Mouse (Mus musculus) heart, postnatal 0 days (tissue): Measurements from ENCODE around the gene Tnc. TPM values are rescaled to one million over a fixed set of nuclear protein-coding genes. Genes with fewer than 3 reads are reported as not detected.

Source experiments
- ATAC-seq: fragments of 200-750 bp; cut with Nextera tagmentation; 2 replicates; pipeline ENCODE4 v1.8.0; 2017; ENCODE audit warnings: low read depth, moderate number of reproducible peaks, moderate library complexity; ENCODE audit not compliant: insufficient read depth
- DNase-seq: peaks from one replicate; pipeline ENCODE4 v3.0.0-alpha.2; 2016; ENCODE audit warnings: low spot score
- H3K27ac ChIP-seq: fragments of 300-500 bp; sonication (generic); 2 replicates; pipeline ENCODE4 v1.5.1; 2014; ENCODE audit warnings: low read depth, mild to moderate bottlenecking
- H3K27me3 ChIP-seq: fragments of 300-500 bp; sonication (generic); 2 replicates; pipeline ENCODE4 v1.6.1; 2014; ENCODE audit warnings: low read length, mixed read lengths; ENCODE audit not compliant: control insufficient read depth, insufficient read depth
- H3K36me3 ChIP-seq: fragments of 300-500 bp; sonication (generic); replicated peaks from 2 replicates; pipeline ENCODE4 v1.6.1; 2014; ENCODE audit warnings: low read length, mixed read lengths; ENCODE audit not compliant: control insufficient read depth, insufficient read depth
- H3K4me1 ChIP-seq: fragments of 300-500 bp; sonication (generic); 2 replicates; pipeline ENCODE4 v1.6.1; 2014; ENCODE audit warnings: antibody characterized with exemption; ENCODE audit not compliant: control insufficient read depth, insufficient read depth
- H3K4me2 ChIP-seq: fragments of 300-500 bp; sonication (generic); 2 replicates; pipeline ENCODE4 v1.6.1; 2014; ENCODE audit warnings: low read depth, mild to moderate bottlenecking, low read length, moderate library complexity
- H3K4me3 ChIP-seq: fragments of 300-500 bp; sonication (generic); 2 replicates; pipeline ENCODE4 v1.5.1; 2014; ENCODE audit warnings: low read depth, low read length
- H3K9ac ChIP-seq: fragments of 300-500 bp; sonication (generic); replicated peaks from 2 replicates; pipeline ENCODE4 v1.6.1; 2014; ENCODE audit warnings: low read depth, low read length, mixed read lengths
- H3K9me3 ChIP-seq: fragments of 300-500 bp; sonication (generic); replicated peaks from 2 replicates; pipeline ENCODE4 v1.6.1; 2016; ENCODE audit warnings: low read length; ENCODE audit not compliant: control insufficient read depth
- CTCF ChIP-seq: IDR thresholded peaks from 2 replicates; pipeline ENCODE4 v1.5.1; 2016; ENCODE audit warnings: antibody characterized with exemption, control low read depth, low read depth
- EP300 ChIP-seq: IDR thresholded peaks from 2 replicates; pipeline ENCODE4 v1.6.1; 2016; ENCODE audit warnings: antibody characterized with exemption, low read depth
- WGBS: fragments of 180-500 bp; shearing (Covaris S2); extraction: QIAGEN DNeasy Blood & Tissue Kit; methylation state at CpG from one replicate; pipeline ENCODE4 v1.1.7; 2014; 5-methylcytosine and 5-hydroxymethylcytosine counted together
- polyA plus RNA-seq: library from polyadenylated mRNA; unstranded; fragments of >200 nt; fragmentation: Nextera tagmentation; extraction: Ambion mirVana; gene quantifications from 2 replicates; pipeline ENCODE4 v1.2.1, GENCODE M21; 2015
- total RNA-seq: library from RNA; depleted of rRNA; stranded (reverse); fragments of >200 nt; gene quantifications from 2 replicates; pipeline ENCODE4 v1.2.3, GENCODE M21; 2014; ENCODE audit warnings: low replicate concordance

Gene Tnc
- total and polyA plus RNA-seq, 2 experiments from 2014 or later: 4.6 to 39.1 TPM

GRCm38 (mm10) chr4:64067394-64067793 lies 20.6 kb upstream of the Tnc start:
- DNase-seq (no peak), ATAC-seq (no peak)
- Histone ChIP-seq H3K4me1 (peaks cover 10% of the 10 kb centered on the region; the same call in 1 of the 2 replicates), H3K4me3 (no peak overlapping the region), H3K27ac (no peak overlapping the region), H3K36me3 (no peaks in the 10 kb centered on the region), H3K4me2 (no peak overlapping the region), H3K9me3 (no peaks in the 10 kb centered on the region), H3K9ac (no peak overlapping the region), H3K27me3 (no peaks in the 10 kb centered on the region)
- WGBS: 31% methylated on average over 7 of the region's 7 CpGs
- TF ChIP-seq EP300: no peak
- no peak for TF ChIP-seq CTCF

- Histone ChIP-seq H3K27ac (no peak overlapping the region), H3K4me2 (peak overlapping the region; percentile 59), H3K9me3 (no peaks in the 10 kb centered on the region), H3K4me1 (peaks cover 10% of the 10 kb centered on the region; the same call in 1 of the 2 replicates), H3K36me3 (no peaks in the 10 kb centered on the region), H3K4me3 (peak overlapping the region; percentile 30), H3K27me3 (no peaks in the 10 kb centered on the region), H3K9ac (no peak overlapping the region; the same call in 1 of the 2 replicates)
- WGBS: 6% methylated on average over 10 of the region's 10 CpGs
- ATAC-seq (peak; percentile 69), DNase-seq (no peak)
- no peak for TF ChIP-seq EP300
Observed at GRCm38 (mm10) chr4:64065266-64065665, 18.5 kb upstream of the Tnc start.

GRCm38 (mm10) chr4:64058856-64059231 lies 12.0 kb upstream of the Tnc start:
- Histone ChIP-seq H3K27ac (no peak overlapping the region), H3K9me3 (no peaks in the 10 kb centered on the region), H3K9ac (no peak overlapping the region), H3K36me3 (no peaks in the 10 kb centered on the region), H3K4me2 (no peak overlapping the region), H3K27me3 (no peaks in the 10 kb centered on the region), H3K4me3 (no peak overlapping the region), H3K4me1 (no peaks in the 10 kb centered on the region)
- DNase-seq (no peak), ATAC-seq (no peak)
- TF ChIP-seq EP300: no peak
- no peak for TF ChIP-seq CTCF
- 21% methylated on average over 6 of the region's 6 CpGs for WGBS

GRCm38 (mm10) chr4:64058048-64058855 lies 11.4 kb upstream of the Tnc start:
- Histone ChIP-seq H3K4me3 (no peak overlapping the region), H3K27ac (no peak overlapping the region), H3K4me1 (no peaks in the 10 kb centered on the region), H3K9ac (no peak overlapping the region), H3K4me2 (no peak overlapping the region), H3K9me3 (no peaks in the 10 kb centered on the region), H3K27me3 (no peaks in the 10 kb centered on the region), H3K36me3 (no peaks in the 10 kb centered on the region)
- DNase-seq (no peak), ATAC-seq (peak; percentile 49; the same call in 1 of the 2 replicates)
- TF ChIP-seq EP300 (no peak), CTCF (no peak)
- WGBS: 14% methylated on average over 12 of the region's 12 CpGs

- DNase-seq (no peak), ATAC-seq (no peak)
- no peaks in the 10 kb centered on the region for H3K9me3 ChIP-seq
- TF ChIP-seq EP300 (no peak), CTCF (no peak)
- H3K9ac ChIP-seq: no peak overlapping the region
- peaks cover 25% of the 10 kb centered on the region for H3K27me3 ChIP-seq
- H3K4me3 ChIP-seq: no peak overlapping the region
- no peak overlapping the region for H3K27ac ChIP-seq
- no peaks in the 10 kb centered on the region for H3K36me3 ChIP-seq
- H3K4me1 ChIP-seq: no peaks in the 10 kb centered on the region
- WGBS: 67% methylated on average over 7 of the region's 7 CpGs
- no peak overlapping the region for H3K4me2 ChIP-seq
Observed at GRCm38 (mm10) chr4:64048177-64048576, 1.4 kb upstream of the Tnc start.

GRCm38 (mm10) chr4:64043893-64044292 lies 2.9 kb downstream of the Tnc start:
- no peaks in the 10 kb centered on the region for H3K36me3 ChIP-seq
- H3K27ac ChIP-seq: no peak overlapping the region
- no peaks in the 10 kb centered on the region for H3K9me3 ChIP-seq
- no peak overlapping the region for H3K4me3 ChIP-seq
- peaks cover 25% of the 10 kb centered on the region for H3K27me3 ChIP-seq
- no peak for DNase-seq
- H3K9ac ChIP-seq: no peak overlapping the region
- no peak overlapping the region for H3K4me2 ChIP-seq
- no peaks in the 10 kb centered on the region for H3K4me1 ChIP-seq
- WGBS: 65% methylated on average over 4 of the region's 4 CpGs
- ATAC-seq: no peak
- TF ChIP-seq CTCF (no peak), EP300 (no peak)
